Mouse (Mus musculus): ENCODE measurements around the gene Gabra1. TPM values are rescaled to one million over a fixed set of nuclear protein-coding genes. Genes with fewer than 3 reads are reported as not detected.

Gene Gabra1
- not detected for total RNA-seq (2023)

GRCm38 (mm10) chr11:42182825-42183152 is at the start of gene Gabra1:
Gene Gabra1 (minus strand): TSS chr11:42182930.

Other genes starting within 250 kb of the Gabra1 start
- not detected for gene Gabrg2, start 182.1 kb downstream of the Gabra1 start, total RNA-seq (2023)
- gene Gabra6, start 138.1 kb upstream of the Gabra1 start, total RNA-seq (2023) = not detected
- gene Gabrb2, start 236.8 kb upstream of the Gabra1 start, total RNA-seq (2023) = not detected